20 mouse cellular contexts compared by ENCODE assay signal in genomic region chr6:89256630-89257292, GRCm38 (mm10).
DNase-seq lines count a peak whose midpoint lies in the region; ATAC-seq and TF ChIP-seq lines count a peak whose summit lies in the region.
"Had no signal": no experiment of that assay in that cellular context is flagged by ENCODE, and none has a peak within 500 bp of the region (broad histone marks: within the 10 kb centered on the region; RNA-seq: fewer than 3 reads in every experiment).

No protein-coding gene starts in this region.

- H3K79me2 ChIP-seq in macrophage (ENCODE audit: inconsistent target), result no peaks in the 10 kb centered on the region

- no peak overlapping the region for H3K9ac ChIP-seq in lung, postnatal 0 days (replicated peaks; ENCODE audit: low read depth)
- no peak overlapping the region for H3K9ac ChIP-seq in kidney, embryonic 14.5 days (ENCODE audit: low read depth, low read length)
- H3K9ac ChIP-seq: embryonic facial prominence, embryonic 15.5 days; hindbrain, embryonic 12.5 days; liver, embryonic 13.5 days had no signal

- no peak for TF ChIP-seq EP300 in lung, postnatal 0 days (IDR thresholded peaks at IDR 0.05)

- no peak overlapping the region for H3K4me3 ChIP-seq in lung, postnatal 0 days (ENCODE audit: low read depth, low read length)
- H3K4me3 ChIP-seq in G1E (ENCODE audit: low read depth, low read length), result no peak overlapping the region; the same call in 1 of the 2 replicates
- no peak overlapping the region for H3K4me3 ChIP-seq in macrophage (ENCODE audit: inconsistent target)
- no peak overlapping the region for H3K4me3 ChIP-seq in kidney, embryonic 14.5 days (ENCODE audit: low read length)
- H3K4me3 ChIP-seq: embryonic facial prominence, embryonic 15.5 days; hindbrain, embryonic 12.5 days; liver, embryonic 13.5 days had no signal

- no peaks in the 10 kb centered on the region for H3K27me3 ChIP-seq in lung, postnatal 0 days (replicated peaks; ENCODE audit: insufficient read depth, low read length)
- H3K27me3 ChIP-seq in G1E (ENCODE audit: insufficient read depth, low read length), result peaks cover 24% of the 10 kb centered on the region
- no peaks in the 10 kb centered on the region for H3K27me3 ChIP-seq in kidney, embryonic 14.5 days (ENCODE audit: control insufficient read depth, insufficient read depth, low read length)
- H3K27me3 ChIP-seq: embryonic facial prominence, embryonic 15.5 days; hindbrain, embryonic 12.5 days had no signal

- H3K9me3 ChIP-seq in lung, postnatal 0 days (ENCODE audit: low read length), result no peaks in the 10 kb centered on the region
- H3K9me3 ChIP-seq in G1E (replicated peaks), result no peaks in the 10 kb centered on the region
- H3K9me3 ChIP-seq in kidney, embryonic 14.5 days (ENCODE audit: control insufficient read depth, low read length), result no peaks in the 10 kb centered on the region
- H3K9me3 ChIP-seq: embryonic facial prominence, embryonic 15.5 days; hindbrain, embryonic 12.5 days; liver, embryonic 13.5 days had no signal

- H3K36me3 ChIP-seq in lung, postnatal 0 days (ENCODE audit: insufficient read depth, low read length), result no peaks in the 10 kb centered on the region
- H3K36me3 ChIP-seq in G1E (replicated peaks), result no peaks in the 10 kb centered on the region
- no peaks in the 10 kb centered on the region for H3K36me3 ChIP-seq in macrophage (ENCODE audit: inconsistent target)
- no peaks in the 10 kb centered on the region for H3K36me3 ChIP-seq in kidney, embryonic 14.5 days (ENCODE audit: control insufficient read depth, insufficient read depth, low read length)
- H3K36me3 ChIP-seq: embryonic facial prominence, embryonic 15.5 days; hindbrain, embryonic 12.5 days; liver, embryonic 13.5 days had no signal

- DNase-seq in lung, postnatal 0 days (ENCODE audit: low spot score), result peak; percentile 20
- no peak for DNase-seq in lung, postnatal 25 days (ENCODE audit: low spot score)
- peak; percentile 47 for DNase-seq in G1E (ENCODE audit: low spot score)
- no peak for DNase-seq in cerebellum, postnatal 10 days
- no peak for DNase-seq in layer of hippocampus, postnatal 10 days (ENCODE audit: low spot score in 2 of 2)
- DNase-seq: adrenal gland, adult 2 months; cerebellum, adult 9-10 months; embryo, embryonic 11 days; gastrocnemius, postnatal 10 days; kidney, adult 8-10 months; layer of hippocampus, postnatal 36 days; liver, embryonic 13.5 days; lung, postnatal 10 days; right cerebral cortex, postnatal 25 days; thymus, adult 18-20 months had no signal

- no peak overlapping the region for H3K27ac ChIP-seq in lung, postnatal 0 days (ENCODE audit: low read length)
- H3K27ac ChIP-seq in macrophage, result peak overlapping the region; percentile 99
- H3K27ac ChIP-seq in kidney, embryonic 14.5 days (ENCODE audit: low read depth, low read length), result no peak overlapping the region
- H3K27ac ChIP-seq: embryonic facial prominence, embryonic 15.5 days; hindbrain, embryonic 12.5 days; liver, embryonic 13.5 days had no signal

- H3K4me1 ChIP-seq in lung, postnatal 0 days (ENCODE audit: insufficient read depth, low read depth, low read length), result no peaks in the 10 kb centered on the region
- H3K4me1 ChIP-seq in G1E (ENCODE audit: insufficient read depth, low read depth, low read length), result peaks cover 30% of the 10 kb centered on the region
- no peaks in the 10 kb centered on the region for H3K4me1 ChIP-seq in kidney, embryonic 14.5 days (ENCODE audit: control insufficient read depth, insufficient read depth, low read length)
- H3K4me1 ChIP-seq: embryonic facial prominence, embryonic 15.5 days had no signal

- TF ChIP-seq CTCF in lung, postnatal 0 days (IDR thresholded peaks at IDR 0.05), result no peak
- no peak for TF ChIP-seq CTCF in G1E (IDR thresholded peaks at IDR 0.05; ENCODE audit: low read depth, low read length)

- WGBS in lung, postnatal 0 days, result 63% methylated on average over 8 of the region's 8 CpGs
- 24% methylated on average over 8 of the region's 8 CpGs for WGBS in macrophage (ENCODE audit: missing documents)
- 58% methylated on average over 8 of the region's 8 CpGs for WGBS in kidney, embryonic 14.5 days

- no peak overlapping the region for H3K4me2 ChIP-seq in lung, postnatal 0 days (replicated peaks; ENCODE audit: low read depth, low read length)
- H3K4me2 ChIP-seq in kidney, embryonic 14.5 days (replicated peaks; ENCODE audit: low read depth, low read length), result no peak overlapping the region
- H3K4me2 ChIP-seq: embryonic facial prominence, embryonic 15.5 days; hindbrain, embryonic 12.5 days; liver, embryonic 13.5 days had no signal

- no peak for ATAC-seq in lung, postnatal 0 days
- ATAC-seq in G1E (ENCODE audit: extremely low read depth, insufficient number of reproducible peaks, low FRiP score, poor library complexity, severe bottlenecking), result peak; percentile 43
- peak; percentile 53 for ATAC-seq in monocyte, adult 5-6 weeks (replicated peaks; ENCODE audit: insufficient number of reproducible peaks, low FRiP score, low TSS enrichment, poor library complexity, severe bottlenecking)
- ATAC-seq in kidney, embryonic 14.5 days (ENCODE audit: low FRiP score, low TSS enrichment), result no peak

Comparison
In these comparisons a context has a peak if more than half of its experiments do, and no peak if none do; other contexts are left out.
1. DNase-seq: peak in lung, postnatal 0 days (single experiment) and G1E (single experiment); none in lung, postnatal 25 days (single experiment), cerebellum, postnatal 10 days (0 of 2) and layer of hippocampus, postnatal 10 days (0 of 2).
2. ATAC-seq: peak in G1E (single experiment) and monocyte, adult 5-6 weeks (single experiment); none in lung, postnatal 0 days (single experiment) and kidney, embryonic 14.5 days (single experiment).